15 mouse cellular contexts compared by ENCODE assay signal in the genomic region with DNA sequence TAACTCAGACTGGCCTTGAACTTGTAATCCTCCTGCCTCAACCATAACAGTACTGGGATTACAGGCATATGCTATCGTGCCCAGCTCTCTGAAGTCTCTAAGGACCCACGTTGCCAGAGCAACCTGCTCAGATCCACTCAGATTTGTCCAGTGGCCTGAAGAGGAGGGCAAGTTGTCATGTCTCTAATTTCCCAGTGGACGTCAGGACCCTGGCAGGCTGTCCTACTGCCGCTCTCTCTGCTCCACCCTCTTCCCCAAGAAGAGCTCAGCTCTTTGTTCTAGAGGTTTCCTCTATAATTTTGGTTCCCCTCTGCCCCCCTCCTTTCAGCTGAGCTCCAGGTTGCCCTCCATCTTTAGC. TPM values are rescaled to one million over a fixed set of nuclear protein-coding genes. Genes with fewer than 3 reads are reported as not detected.
DNase-seq lines count a peak whose midpoint lies in the region; ATAC-seq and TF ChIP-seq lines count a peak whose summit lies in the region.
"Had no signal": no experiment of that assay in that cellular context is flagged by ENCODE, and none has a peak within 500 bp of the region (broad histone marks: within the 10 kb centered on the region; RNA-seq: fewer than 3 reads in every experiment).

No protein-coding gene starts in this region.

- ATAC-seq in forebrain, embryonic 12.5 days (ENCODE audit: low FRiP score), result peak; percentile 65
- peak; percentile 65 for ATAC-seq in hindbrain, embryonic 15.5 days (ENCODE audit: low FRiP score, low read depth)
- ATAC-seq in midbrain, postnatal 0 days (ENCODE audit: low FRiP score), result peak; percentile 55; the same call in 1 of the 2 replicates
- no peak for ATAC-seq in CD4-positive, CD25-positive, alpha-beta regulatory T cell, adult 4 months
- no peak for ATAC-seq in megakaryocyte-erythroid progenitor cell, adult 5-6 weeks (replicated peaks; ENCODE audit: low FRiP score, low TSS enrichment, poor library complexity, severe bottlenecking)

- no peaks in the 10 kb centered on the region for H3K36me3 ChIP-seq in forebrain, embryonic 12.5 days (replicated peaks)
- no peaks in the 10 kb centered on the region; the same call in 1 of the 2 replicates for H3K36me3 ChIP-seq in hindbrain, embryonic 15.5 days
- 0 out of 2 replicates have a peak, but pooled peaks cover under 1% of the 10 kb centered on the region for H3K36me3 ChIP-seq in midbrain, postnatal 0 days (ENCODE audit: insufficient read depth, low read length)
- H3K36me3 ChIP-seq: embryonic facial prominence, embryonic 12.5 days had no signal

- H3K4me2 ChIP-seq in forebrain, embryonic 12.5 days, result peak overlapping the region; percentile 24; the same call in 1 of the 2 replicates
- H3K4me2 ChIP-seq in hindbrain, embryonic 15.5 days, result peak overlapping the region; percentile 11; the same call in 1 of the 2 replicates
- no peak overlapping the region for H3K4me2 ChIP-seq in midbrain, postnatal 0 days (ENCODE audit: low read depth, low read length, poor library complexity, severe bottlenecking)
- H3K4me2 ChIP-seq: embryonic facial prominence, embryonic 12.5 days had no signal

- 18% methylated on average over 4 of the region's 4 CpGs for WGBS in forebrain, embryonic 12.5 days
- WGBS in hindbrain, embryonic 15.5 days, result 5% methylated on average over 4 of the region's 4 CpGs
- WGBS in midbrain, postnatal 0 days, result 0% methylated on average over 4 of the region's 4 CpGs

- H3K4me3 ChIP-seq in forebrain, embryonic 12.5 days (replicated peaks), result no peak overlapping the region
- no peak overlapping the region for H3K4me3 ChIP-seq in hindbrain, embryonic 15.5 days
- no peak overlapping the region for H3K4me3 ChIP-seq in midbrain, postnatal 0 days (ENCODE audit: low read depth, low read length)
- H3K4me3 ChIP-seq: embryonic facial prominence, embryonic 12.5 days; myocyte had no signal

- TF ChIP-seq CTCF in midbrain, postnatal 0 days (IDR thresholded peaks at IDR 0.05), result no peak

- H3K9ac ChIP-seq in forebrain, embryonic 12.5 days, result no peak overlapping the region
- no peak overlapping the region for H3K9ac ChIP-seq in hindbrain, embryonic 15.5 days
- no peak overlapping the region for H3K9ac ChIP-seq in midbrain, postnatal 0 days (replicated peaks; ENCODE audit: low read length, poor library complexity, severe bottlenecking)
- H3K9ac ChIP-seq: embryonic facial prominence, embryonic 12.5 days; liver, embryonic 14.5 days had no signal

- peak overlapping the region; percentile 94 for H3K27ac ChIP-seq in forebrain, embryonic 12.5 days
- H3K27ac ChIP-seq in hindbrain, embryonic 15.5 days (replicated peaks), result peak overlapping the region; percentile 74
- H3K27ac ChIP-seq in midbrain, postnatal 0 days (ENCODE audit: low read depth, low read length), result no peak overlapping the region
- H3K27ac ChIP-seq: embryonic facial prominence, embryonic 12.5 days; liver, embryonic 14.5 days had no signal

- DNase-seq in cerebellum, postnatal 10 days, result peak; percentile 83 to 90
- no peak for DNase-seq in cerebellum, adult 9-11 months
- peak; percentile 90 for DNase-seq in midbrain, postnatal 0 days (ENCODE audit: low spot score)
- no peak for DNase-seq in urinary bladder, postnatal 14 days (ENCODE audit: low spot score)
- DNase-seq: adrenal gland, postnatal 10 days; cerebellum, adult 11 months; gastrocnemius, postnatal 36 days; kidney, adult 2 months had no signal

- no peaks in the 10 kb centered on the region for H3K9me3 ChIP-seq in forebrain, embryonic 12.5 days
- no peaks in the 10 kb centered on the region for H3K9me3 ChIP-seq in hindbrain, embryonic 15.5 days
- no peaks in the 10 kb centered on the region for H3K9me3 ChIP-seq in midbrain, postnatal 0 days (ENCODE audit: low read length)
- H3K9me3 ChIP-seq: embryonic facial prominence, embryonic 12.5 days had no signal

- no peaks in the 10 kb centered on the region for H3K27me3 ChIP-seq in forebrain, embryonic 12.5 days
- no peaks in the 10 kb centered on the region for H3K27me3 ChIP-seq in hindbrain, embryonic 15.5 days
- H3K27me3 ChIP-seq in midbrain, postnatal 0 days (ENCODE audit: insufficient read depth, low read length), result no peaks in the 10 kb centered on the region

- H3K4me1 ChIP-seq in forebrain, embryonic 12.5 days, result peaks cover 46% of the 10 kb centered on the region
- H3K4me1 ChIP-seq in hindbrain, embryonic 15.5 days (replicated peaks), result peaks cover 25% of the 10 kb centered on the region
- H3K4me1 ChIP-seq in midbrain, postnatal 0 days (ENCODE audit: insufficient read depth, low read length), result 0 out of 2 replicates have a peak, but pooled peaks cover 2% of the 10 kb centered on the region

RNA-seq across cellular contexts. Expression of a gene that starts 11.1 kb away (rescaled TPM):
- polyA plus RNA-seq in forebrain, embryonic 12.5 days (2016; fragmentation: Nextera tagmentation; extraction: Ambion mirVana), result 62.9 and 65.4 TPM in 2 replicates
- polyA plus RNA-seq in hindbrain, embryonic 15.5 days (2015; fragmentation: Nextera tagmentation; extraction: Ambion mirVana), result 123 and 135 TPM in 2 replicates
- 313 and 334 TPM in 2 replicates for total RNA-seq in midbrain, postnatal 0 days (2014; rRNA removed)
- polyA plus RNA-seq in midbrain, postnatal 0 days (2015; fragmentation: Nextera tagmentation; extraction: Ambion mirVana), result 143 and 146 TPM in 2 replicates
- polyA plus RNA-seq in CD4-positive, CD25-positive, alpha-beta regulatory T cell, adult 4 months (2017; shearing (Covaris generic)), result 1 to 10 TPM; 1.1 to 1.5 TPM
- 6.5 and 7.4 TPM in 2 replicates for total RNA-seq in megakaryocyte-erythroid progenitor cell, adult 5-6 weeks (2014; fragmentation: Nextera tagmentation)
- total RNA-seq in megakaryocyte-erythroid progenitor cell, adult 5-6 weeks (2017), result 3.3 and 5.4 TPM in 2 replicates

RNA-seq across cellular contexts. Expression of a gene that starts 12.4 kb away (rescaled TPM):
- polyA plus RNA-seq in forebrain, embryonic 12.5 days (2016; fragmentation: Nextera tagmentation; extraction: Ambion mirVana), result 101 and 105 TPM in 2 replicates
- polyA plus RNA-seq in hindbrain, embryonic 15.5 days (2015; fragmentation: Nextera tagmentation; extraction: Ambion mirVana), result 85.3 and 86.0 TPM in 2 replicates
- 90.5 and 96.3 TPM in 2 replicates for total RNA-seq in midbrain, postnatal 0 days (2014; rRNA removed)
- 95.7 and 104 TPM in 2 replicates for polyA plus RNA-seq in midbrain, postnatal 0 days (2015; fragmentation: Nextera tagmentation; extraction: Ambion mirVana)
- polyA plus RNA-seq in CD4-positive, CD25-positive, alpha-beta regulatory T cell, adult 4 months (2017; shearing (Covaris generic)), result under 1 TPM in 1 of 2 experiments, not detected in 1; 0.23 TPM
- 1.6 and 7.2 TPM in 2 replicates for total RNA-seq in megakaryocyte-erythroid progenitor cell, adult 5-6 weeks (2014; fragmentation: Nextera tagmentation)
- 3.5 and 3.8 TPM in 2 replicates for total RNA-seq in megakaryocyte-erythroid progenitor cell, adult 5-6 weeks (2017)

RNA-seq across cellular contexts. Expression of a gene that starts 29.0 kb away (rescaled TPM):
- polyA plus RNA-seq in forebrain, embryonic 12.5 days (2016; fragmentation: Nextera tagmentation; extraction: Ambion mirVana), result 2.2 TPM in 2 replicates
- 4.3 and 5.2 TPM in 2 replicates for polyA plus RNA-seq in hindbrain, embryonic 15.5 days (2015; fragmentation: Nextera tagmentation; extraction: Ambion mirVana)
- total RNA-seq in midbrain, postnatal 0 days (2014; rRNA removed), result 1.9 and 3.3 TPM in 2 replicates
- polyA plus RNA-seq in midbrain, postnatal 0 days (2015; fragmentation: Nextera tagmentation; extraction: Ambion mirVana), result 4.5 TPM in 2 replicates
- polyA plus RNA-seq in CD4-positive, CD25-positive, alpha-beta regulatory T cell, adult 4 months (2017; shearing (Covaris generic)), result 100 to 1,000 TPM; 174 to 204 TPM
- 35.5 and 44.1 TPM in 2 replicates for total RNA-seq in megakaryocyte-erythroid progenitor cell, adult 5-6 weeks (2014; fragmentation: Nextera tagmentation)
- total RNA-seq in megakaryocyte-erythroid progenitor cell, adult 5-6 weeks (2017), result 31.7 and 33.5 TPM in 2 replicates

RNA-seq across cellular contexts. Expression of a gene that starts 35.1 kb away (rescaled TPM):
- 354 and 378 TPM in 2 replicates for polyA plus RNA-seq in forebrain, embryonic 12.5 days (2016; fragmentation: Nextera tagmentation; extraction: Ambion mirVana)
- polyA plus RNA-seq in hindbrain, embryonic 15.5 days (2015; fragmentation: Nextera tagmentation; extraction: Ambion mirVana), result 228 and 230 TPM in 2 replicates
- total RNA-seq in midbrain, postnatal 0 days (2014; rRNA removed), result 605 and 614 TPM in 2 replicates
- polyA plus RNA-seq in midbrain, postnatal 0 days (2015; fragmentation: Nextera tagmentation; extraction: Ambion mirVana), result 227 and 260 TPM in 2 replicates
- polyA plus RNA-seq in CD4-positive, CD25-positive, alpha-beta regulatory T cell, adult 4 months (2017; shearing (Covaris generic)), result 100 to 1,000 TPM; 407 to 740 TPM
- 1,243 and 1,644 TPM in 2 replicates for total RNA-seq in megakaryocyte-erythroid progenitor cell, adult 5-6 weeks (2014; fragmentation: Nextera tagmentation)
- 3,990 and 4,375 TPM in 2 replicates for total RNA-seq in megakaryocyte-erythroid progenitor cell, adult 5-6 weeks (2017)

RNA-seq across cellular contexts. Expression of a gene that starts 52.0 kb away (rescaled TPM):
- 2.1 and 2.5 TPM in 2 replicates for polyA plus RNA-seq in forebrain, embryonic 12.5 days (2016; fragmentation: Nextera tagmentation; extraction: Ambion mirVana)
- 3.0 and 4.0 TPM in 2 replicates for polyA plus RNA-seq in hindbrain, embryonic 15.5 days (2015; fragmentation: Nextera tagmentation; extraction: Ambion mirVana)
- 0.66 and 2.7 TPM in 2 replicates for total RNA-seq in midbrain, postnatal 0 days (2014; rRNA removed)
- 2.9 TPM in 2 replicates for polyA plus RNA-seq in midbrain, postnatal 0 days (2015; fragmentation: Nextera tagmentation; extraction: Ambion mirVana)
- 1 to 10 TPM; 1.7 to 2.1 TPM for polyA plus RNA-seq in CD4-positive, CD25-positive, alpha-beta regulatory T cell, adult 4 months (2017; shearing (Covaris generic))
- total RNA-seq in megakaryocyte-erythroid progenitor cell, adult 5-6 weeks (2014; fragmentation: Nextera tagmentation), result not detected in 2 replicates
- not detected in 2 replicates for total RNA-seq in megakaryocyte-erythroid progenitor cell, adult 5-6 weeks (2017)

Comparison
In these comparisons a context has a peak if more than half of its experiments do, and no peak if none do; other contexts are left out.
1. DNase-seq: peak in cerebellum, postnatal 10 days (2 of 2) and midbrain, postnatal 0 days (single experiment); none in cerebellum, adult 9-11 months (single experiment) and urinary bladder, postnatal 14 days (single experiment).
2. ATAC-seq: peak in forebrain, embryonic 12.5 days (single experiment), hindbrain, embryonic 15.5 days (single experiment) and midbrain, postnatal 0 days (single experiment); none in CD4-positive, CD25-positive, alpha-beta regulatory T cell, adult 4 months (single experiment) and megakaryocyte-erythroid progenitor cell, adult 5-6 weeks (single experiment).
3. RNA of a gene that starts 11.1 kb away (polyA plus RNA-seq): 143 to 146 TPM in midbrain, postnatal 0 days, 123 to 135 TPM in hindbrain, embryonic 15.5 days and 62.9 to 65.4 TPM in forebrain, embryonic 12.5 days; 1.1 to 1.5 TPM in CD4-positive, CD25-positive, alpha-beta regulatory T cell, adult 4 months; every median in the first group is over 10 times any median in the second.
4. RNA of a gene that starts 12.4 kb away (polyA plus RNA-seq): 101 to 105 TPM in forebrain, embryonic 12.5 days, 95.7 to 104 TPM in midbrain, postnatal 0 days and 85.3 to 86.0 TPM in hindbrain, embryonic 15.5 days; 0.23 TPM in CD4-positive, CD25-positive, alpha-beta regulatory T cell, adult 4 months; every median in the first group is over 10 times any median in the second.
5. RNA of a gene that starts 29.0 kb away (polyA plus RNA-seq): 174 to 204 TPM in CD4-positive, CD25-positive, alpha-beta regulatory T cell, adult 4 months; 4.5 TPM in midbrain, postnatal 0 days, 4.3 to 5.2 TPM in hindbrain, embryonic 15.5 days and 2.2 TPM in forebrain, embryonic 12.5 days; every median in the first group is over 10 times any median in the second.